Mouse (Mus musculus) embryonic fibroblast, embryonic 13.5 days (primary cell): ENCODE measurements at regions not wholly inside any gene's neighbourhood (a gene's known extent, or its start where the extent isn't known, plus 50 kb on each side); places are given as distances from the start of the nearest gene placed in this dataset.

Experiments
- CTCF ChIP-seq: IDR thresholded peaks from 2 replicates; pipeline ENCODE4 v1.5.1; 2011; ENCODE audit warnings: mild to moderate bottlenecking, control low read depth, low read length, moderate library complexity, borderline replicate concordance; ENCODE audit not compliant: insufficient read depth
- POLR2A ChIP-seq: IDR thresholded peaks from 2 replicates; pipeline ENCODE4 v1.6.1; 2011; ENCODE audit warnings: low read depth, mild to moderate bottlenecking, control low read depth, low read length, moderate library complexity

- TF ChIP-seq CTCF (no peak), POLR2A (no peak)
These were observed 152.7 kb downstream of the Phlda1 start for GRCm38 (mm10) chr10:111658828-111659227.
